Mouse (Mus musculus): Measurements from ENCODE around the gene Actr6. TPM values are rescaled to one million over a fixed set of nuclear protein-coding genes. Genes with fewer than 3 reads are reported as not detected.

The Actr6 gene
- total and polyA plus RNA-seq, 3 experiments: 11.7 to 48.4 (median 18.0) TPM

DNA sequence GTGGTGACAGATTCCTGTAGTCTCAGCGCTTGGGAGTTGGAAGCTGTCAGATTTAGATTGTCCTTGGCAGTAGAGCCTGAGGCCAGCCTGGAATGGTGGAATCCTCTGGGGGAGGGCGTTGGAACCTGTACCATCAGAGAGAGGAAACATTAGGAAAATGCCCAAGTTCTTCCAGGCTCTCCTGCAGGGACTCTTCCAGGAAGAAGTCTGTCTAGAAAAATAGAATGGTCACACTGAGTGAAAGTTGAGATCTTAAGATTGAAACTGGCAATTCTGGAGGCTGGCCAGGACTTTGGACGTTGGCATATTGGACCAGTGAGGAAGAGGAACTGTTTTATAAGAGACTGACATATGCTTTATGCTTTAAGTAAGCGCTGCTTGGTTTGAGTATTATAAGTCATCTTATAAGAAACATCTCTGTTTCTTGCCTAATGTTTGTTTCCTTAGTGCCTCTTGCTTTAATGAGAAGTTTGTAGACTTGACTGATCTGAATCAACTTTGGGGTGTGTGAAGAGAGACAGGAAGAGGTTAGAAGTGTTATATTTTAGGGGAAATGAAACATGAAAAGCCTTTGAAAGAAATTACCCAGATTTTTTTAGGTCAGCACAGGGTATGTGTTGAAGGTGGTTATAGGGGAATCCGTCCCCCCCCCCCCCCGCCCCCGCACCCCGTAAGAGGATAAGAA is 15.3 kb upstream of the Actr6 start:
- in situ Hi-C loops (cut with MboI; ENCODE audit: low pct_ligation_motif_present, low pct_unique_long_range_greater_than_20kb, low sequenced_read_pairs) (no loop called here), dilution Hi-C loops (cut with MboI; ENCODE audit: extremely low pct_ligation_motif_present, extremely low pct_unique_long_range_greater_than_20kb, low sequenced_read_pairs) (no loop called here)
- H3K4me2 ChIP-seq (ENCODE audit: insufficient read depth, low read depth, poor library complexity, severe bottlenecking): no peak overlapping the region; the same call in 1 of the 2 replicates
- no peak overlapping the region for H3K27ac ChIP-seq (ENCODE audit: insufficient read depth, low read depth)
- no peak for TF ChIP-seq MYC (IDR thresholded peaks at IDR 0.05; ENCODE audit: low read depth, low read length)
- TF ChIP-seq IRF4 (IDR thresholded peaks at IDR 0.05; ENCODE audit: low read depth, low read length): no peak
- no peak for TF ChIP-seq MAZ (IDR thresholded peaks at IDR 0.05; ENCODE audit: low read depth, low read length)
- TF ChIP-seq CHD2 (IDR thresholded peaks at IDR 0.05; ENCODE audit: low read length): no peak
- TF ChIP-seq ZKSCAN1 (IDR thresholded peaks at IDR 0.05; ENCODE audit: borderline replicate concordance, low read depth, low read length): no peak
- TF ChIP-seq NELFE (IDR thresholded peaks at IDR 0.05; ENCODE audit: low read depth, low read length): no peak
- no peak overlapping the region for H3K9ac ChIP-seq (ENCODE audit: insufficient read depth, low read depth)
- peaks cover 24% of the 10 kb centered on the region for H3K79me2 ChIP-seq (replicated peaks; ENCODE audit: control insufficient read depth, extremely low read depth, insufficient read depth, poor library complexity, severe bottlenecking)
- no peaks in the 10 kb centered on the region for H3K27me3 ChIP-seq (replicated peaks)
- peaks cover 0 to 7% of the 10 kb centered on the region in 2 experiments for H3K36me3 ChIP-seq (replicated peaks in 1 of 2; ENCODE audit: control insufficient read depth in 1 of 2, insufficient read depth in 1 of 2, low read length in 1 of 2)
- H3K9me3 ChIP-seq (replicated peaks; ENCODE audit: low read length): no peaks in the 10 kb centered on the region
- DNase-seq (ENCODE audit: extremely low read depth): no peak
- H3K4me1 ChIP-seq (ENCODE audit: control insufficient read depth in 1 of 2, insufficient read depth in 2 of 2): peaks cover 4 to 28% of the 10 kb centered on the region in 2 experiments; a peak in 3 of 4 replicates
- no peak overlapping the region for H3K4me3 ChIP-seq (replicated peaks in 1 of 3; ENCODE audit: low read depth in 2 of 3, low read length in 2 of 3, poor library complexity in 1 of 3)

GRCm38 (mm10) chr10:89746581-89746980 is 14.5 kb upstream of the Actr6 start:
- H3K4me3 ChIP-seq (replicated peaks in 1 of 3; ENCODE audit: low read depth in 2 of 3, low read length in 2 of 3, poor library complexity in 1 of 3): peak overlapping the region in 1 of 3 experiments; percentile 79
- H3K9ac ChIP-seq (ENCODE audit: insufficient read depth, low read depth): no peak overlapping the region; the same call in 1 of the 2 replicates
- in situ Hi-C loops (cut with MboI; ENCODE audit: low pct_ligation_motif_present, low pct_unique_long_range_greater_than_20kb, low sequenced_read_pairs): no loop called here
- peaks cover 4 to 28% of the 10 kb centered on the region in 2 experiments; a peak in 3 of 4 replicates for H3K4me1 ChIP-seq (ENCODE audit: control insufficient read depth in 1 of 2, insufficient read depth in 2 of 2)
- no peak for DNase-seq (ENCODE audit: extremely low read depth)
- H3K9me3 ChIP-seq (replicated peaks; ENCODE audit: low read length): no peaks in the 10 kb centered on the region
- H3K27me3 ChIP-seq (replicated peaks): no peaks in the 10 kb centered on the region
- no peak overlapping the region for H3K27ac ChIP-seq (ENCODE audit: insufficient read depth, low read depth)
- H3K4me2 ChIP-seq (ENCODE audit: insufficient read depth, low read depth, poor library complexity, severe bottlenecking): no peak overlapping the region
- TF ChIP-seq MAZ (IDR thresholded peaks at IDR 0.05; ENCODE audit: low read depth, low read length): no peak
- TF ChIP-seq TCF12 (IDR thresholded peaks at IDR 0.05; ENCODE audit: low read depth, low read length): no peak
- TF ChIP-seq MXI1 (IDR thresholded peaks at IDR 0.05; ENCODE audit: low read depth, low read length): no peak
- no peak for TF ChIP-seq CHD2 (IDR thresholded peaks at IDR 0.05; ENCODE audit: low read length)
- TF ChIP-seq TBP (conservative IDR thresholded peaks at IDR 0.05; ENCODE audit: low read depth, low read length): no peak
- no peak for TF ChIP-seq MEF2A (IDR thresholded peaks at IDR 0.05; ENCODE audit: borderline replicate concordance, low read depth, low read length)
- no peak for TF ChIP-seq EP300 (IDR thresholded peaks at IDR 0.05; ENCODE audit: low read length)
- TF ChIP-seq PAX5 (IDR thresholded peaks at IDR 0.05; ENCODE audit: low read length): no peak
- TF ChIP-seq ETS1 (conservative IDR thresholded peaks at IDR 0.05; ENCODE audit: low read depth, low read length): no peak
- no peak for TF ChIP-seq KAT2A (IDR thresholded peaks at IDR 0.05; ENCODE audit: insufficient replicate concordance, low read length)
- TF ChIP-seq USF2 (conservative IDR thresholded peaks at IDR 0.05; ENCODE audit: low read depth, low read length): no peak
- peaks cover 18% of the 10 kb centered on the region for H3K79me2 ChIP-seq (replicated peaks; ENCODE audit: control insufficient read depth, extremely low read depth, insufficient read depth, poor library complexity, severe bottlenecking)
- dilution Hi-C loops (cut with MboI; ENCODE audit: extremely low pct_ligation_motif_present, extremely low pct_unique_long_range_greater_than_20kb, low sequenced_read_pairs): no loop called here
- H3K36me3 ChIP-seq (replicated peaks in 1 of 2; ENCODE audit: control insufficient read depth in 1 of 2, insufficient read depth in 1 of 2, low read length in 1 of 2): peaks cover 0 to 7% of the 10 kb centered on the region in 2 experiments
